Mouse (Mus musculus) megakaryocyte, embryonic 14.5 days (primary cell): ENCODE measurements at regions not wholly inside any gene's neighbourhood (a gene's known extent, or its start where the extent isn't known, plus 50 kb on each side); places are given as distances from the start of the nearest gene placed in this dataset.

Source experiments
- FLI1 ChIP-seq: IDR thresholded peaks from 2 replicates; pipeline ENCODE4 v1.6.1; 2012; ENCODE audit warnings: low read length, inconsistent platforms, mixed read lengths
- GATA1 ChIP-seq: IDR thresholded peaks from 3 replicates; pipeline ENCODE4 v1.6.1; 2012; ENCODE audit warnings: mixed read lengths, low read length, inconsistent platforms, borderline replicate concordance

GRCm38 (mm10) chr6:117779020-117779419 is 62.0 kb upstream of the Zfp637 start:
- TF ChIP-seq FLI1: no peak
- TF ChIP-seq GATA1: no peak
